Mouse (Mus musculus) C2C12 (cell line): ENCODE measurements around the gene Elmsan1.

ENCODE experiments used
- CTCF ChIP-seq: IDR thresholded peaks from one replicate; pipeline ENCODE4 v1.5.1; 2011; ENCODE audit not compliant: control insufficient read depth, insufficient read depth, insufficient read length
- MAX ChIP-seq: IDR thresholded peaks from one replicate; pipeline ENCODE4 v1.6.1; 2011; ENCODE audit warnings: mild to moderate bottlenecking, control low read depth

DNA sequence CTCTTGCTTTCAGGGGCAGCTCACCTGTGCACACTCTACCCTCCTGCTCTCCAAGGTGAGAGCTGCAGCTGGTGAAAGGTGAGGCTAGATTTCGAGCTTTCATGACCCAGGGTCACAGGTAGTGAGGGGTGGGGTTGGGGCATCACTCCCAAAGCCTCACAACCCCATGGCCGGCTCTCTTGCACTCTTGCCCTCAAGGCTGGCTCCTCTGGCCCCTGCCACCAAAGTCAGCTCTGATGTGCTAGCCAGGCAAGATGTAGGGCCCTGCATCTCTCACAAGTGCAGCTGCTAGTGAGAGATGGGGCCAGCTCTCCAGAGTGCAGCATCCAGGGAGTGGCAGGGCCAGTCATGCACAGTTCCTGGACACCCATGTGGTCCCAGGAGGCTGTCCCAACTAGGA, 48.6 kb upstream of the Elmsan1 start:
- no peak for TF ChIP-seq CTCF
- no peak for TF ChIP-seq MAX
